Mouse (Mus musculus) lung, postnatal 25 days (tissue): Measurements from ENCODE around the gene Cryab.

Experiments used
- DNase-seq: peaks from one replicate; pipeline ENCODE4 v3.0.0; 2022; ENCODE audit warnings: low spot score

The Cryab gene

DNA sequence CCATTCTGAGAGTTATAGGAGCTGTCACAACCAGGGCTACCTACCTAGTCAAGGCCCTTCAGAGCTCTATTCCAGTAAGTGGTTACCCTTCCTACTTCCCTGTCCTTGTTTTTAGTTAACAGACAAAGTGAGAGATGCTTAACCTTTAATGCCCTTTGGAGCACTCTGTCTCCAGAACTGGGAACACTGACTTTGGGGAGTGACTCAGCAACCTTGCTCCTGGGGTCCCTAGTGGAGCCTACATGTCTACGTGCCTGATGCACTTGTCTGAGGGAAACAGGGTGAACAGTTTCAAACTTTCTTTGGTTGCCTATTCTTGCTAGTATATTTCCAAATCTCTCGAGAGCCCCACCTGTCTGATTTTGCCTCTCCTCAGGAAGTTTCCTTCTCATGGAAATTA is 8.4 kb upstream of the Cryab start:
- DNase-seq, result no peak

DNA sequence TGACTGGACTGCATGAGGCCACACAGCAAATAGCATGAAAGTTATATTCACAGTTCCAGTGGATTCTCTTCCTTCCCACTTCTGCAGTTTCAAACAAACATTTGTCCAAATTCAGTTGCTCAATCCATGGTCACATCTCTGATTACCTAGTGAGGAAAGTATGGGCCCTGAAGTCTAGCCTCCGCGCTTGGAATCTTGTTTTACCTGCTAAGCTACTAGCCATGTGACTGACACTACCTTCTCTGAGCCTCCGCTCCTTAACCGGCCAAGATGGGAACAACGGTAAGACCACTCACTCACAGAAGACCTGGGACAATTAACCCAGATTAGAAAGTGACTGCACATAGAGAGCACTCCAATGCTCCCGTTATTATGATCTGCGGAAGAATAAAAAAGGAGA is 5.3 kb upstream of the Cryab start:
- peak; percentile 76 for DNase-seq

DNA sequence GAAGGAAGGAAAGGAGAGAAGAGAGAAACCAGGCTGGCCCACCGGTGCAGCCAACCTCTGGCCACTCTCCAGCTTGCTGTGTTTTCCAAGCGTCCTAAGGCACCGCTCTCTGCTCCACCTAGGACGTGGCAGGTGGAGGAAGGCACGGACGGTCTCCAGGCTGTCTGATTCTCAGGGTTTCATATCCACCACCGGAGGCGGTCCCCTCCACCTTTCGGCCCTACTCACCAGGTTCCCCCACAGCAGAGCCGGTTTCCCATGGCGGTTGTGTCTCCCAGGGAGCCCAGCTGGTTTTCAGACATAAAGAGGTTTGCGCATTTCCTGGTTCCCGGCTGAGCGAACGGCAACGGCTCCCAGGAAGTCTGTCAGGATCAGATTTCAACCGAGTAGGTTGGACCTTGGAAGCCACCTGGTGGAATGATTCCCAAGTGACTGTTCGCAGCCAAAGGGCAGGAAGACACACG is 4.9 kb upstream of the Cryab start, which contains the start of gene 2310030G06Rik:
Gene 2310030G06Rik (minus strand): TSS at position 323 of the 464 bp plus-strand sequence.
- peak; percentile 82 for DNase-seq

DNA sequence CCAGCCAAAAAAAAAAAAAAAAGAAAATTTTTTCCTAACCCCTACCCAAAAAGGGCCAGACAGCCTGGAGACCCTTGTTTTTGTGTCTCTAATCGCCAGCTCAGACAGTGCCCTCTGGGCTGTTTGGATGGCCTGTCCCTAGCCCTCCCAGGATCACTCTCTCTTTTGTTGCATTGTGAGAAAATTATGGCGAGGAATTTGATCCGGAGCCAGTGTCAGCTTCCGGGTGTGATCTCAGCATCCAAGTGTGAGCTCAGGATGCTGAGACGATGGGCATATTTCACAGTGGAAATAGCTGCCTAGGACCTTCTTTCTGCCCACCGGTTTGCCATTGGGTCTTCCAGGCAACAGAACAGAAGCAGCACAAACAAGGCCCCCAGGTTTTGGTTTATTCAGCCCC is 419 bp upstream of the Cryab start:
- DNase-seq, result no peak

DNA sequence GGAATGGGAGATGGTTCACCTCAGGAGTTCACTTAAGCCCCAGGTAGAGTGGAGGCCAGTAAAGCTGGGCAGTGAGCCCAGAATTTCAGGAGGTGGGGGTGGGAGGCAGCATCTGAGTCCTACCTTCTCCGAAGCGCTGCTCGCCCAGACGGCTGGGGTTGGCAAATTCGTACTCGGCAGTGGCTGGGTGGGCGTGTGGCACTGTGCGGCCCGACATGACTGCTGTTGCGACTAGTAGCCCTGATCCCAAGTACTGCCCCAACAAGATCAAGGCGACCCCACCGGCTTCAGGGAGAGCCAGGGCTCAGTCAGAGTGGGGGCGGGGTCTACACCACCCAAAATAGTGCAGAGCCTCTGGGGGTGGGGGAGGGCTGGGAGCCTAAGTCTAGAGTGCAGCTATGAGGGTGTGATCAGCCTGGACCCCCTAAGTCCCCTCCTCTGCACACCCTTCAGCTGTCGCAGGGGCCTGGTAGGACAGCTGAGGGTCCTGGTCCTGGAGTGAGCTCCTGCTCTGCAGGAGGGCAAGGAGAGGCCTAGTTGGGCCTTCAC is 1.0 kb downstream of the Cryab start, which contains the start of gene Hspb2:
Gene Hspb2 (minus strand): TSS at position 301 of the 549 bp plus-strand sequence.
- DNase-seq, result no peak

DNA sequence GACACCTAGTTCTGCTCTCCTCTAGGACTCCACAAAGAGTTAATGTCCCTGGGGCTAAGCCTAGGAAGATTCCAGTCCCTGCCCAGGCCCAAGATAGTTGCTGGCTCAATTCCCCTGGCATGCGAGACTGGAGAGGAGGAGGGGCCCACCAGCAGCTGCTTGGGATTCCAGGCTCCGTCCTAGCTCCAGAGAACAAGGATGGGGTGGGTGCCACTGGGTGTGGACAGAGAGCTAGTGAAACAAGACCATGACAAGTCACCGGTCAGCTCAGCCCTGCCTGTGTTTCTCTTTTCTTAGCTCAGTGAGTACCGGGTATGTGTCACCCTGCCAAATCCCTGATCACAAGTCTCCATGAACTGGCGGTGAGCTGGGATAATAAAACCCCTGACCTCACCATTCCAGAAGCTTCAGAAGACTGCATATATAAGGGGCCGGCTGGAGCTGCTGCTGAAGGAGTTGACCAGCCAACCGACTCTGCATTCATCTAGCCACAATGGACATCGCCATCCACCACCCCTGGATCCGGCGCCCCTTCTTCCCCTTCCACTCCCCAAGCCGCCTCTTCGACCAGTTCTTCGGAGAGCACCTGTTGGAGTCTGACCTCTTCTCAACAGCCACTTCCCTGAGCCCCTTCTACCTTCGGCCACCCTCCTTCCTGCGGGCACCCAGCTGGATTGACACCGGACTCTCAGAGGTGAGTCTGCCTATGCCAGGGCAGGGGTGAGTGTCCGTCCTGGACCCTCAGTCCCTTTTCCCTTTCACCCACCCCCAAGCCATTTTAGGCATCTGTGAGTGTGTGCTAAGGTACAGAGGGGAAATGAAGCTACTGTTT is 1.9 kb downstream of the Cryab start:
- DNase-seq, result peak; percentile 91

DNA sequence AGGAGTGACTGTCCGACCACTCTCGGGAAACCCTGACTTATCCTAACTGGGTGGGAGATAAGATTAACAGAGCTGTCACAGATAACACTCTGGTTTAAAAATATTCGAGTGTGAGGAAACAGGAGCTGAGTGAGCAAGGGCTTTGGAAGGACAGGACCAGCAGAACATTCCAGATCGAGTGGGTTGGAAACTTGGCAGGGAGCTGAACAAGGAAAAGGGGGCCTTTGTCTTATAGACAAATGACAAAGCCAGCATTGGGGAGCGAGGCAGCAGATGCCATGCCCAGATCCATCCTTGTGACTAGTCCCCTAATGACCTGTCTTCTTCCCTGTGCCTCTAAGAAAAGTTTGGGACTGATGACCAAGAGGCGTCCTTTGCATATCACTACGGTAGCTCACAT is 2.8 kb downstream of the Cryab start:
- DNase-seq, result no peak

GRCm38 (mm10) chr9:50756711-50757110 is 5.6 kb downstream of the Cryab start:
- DNase-seq, result no peak

DNA sequence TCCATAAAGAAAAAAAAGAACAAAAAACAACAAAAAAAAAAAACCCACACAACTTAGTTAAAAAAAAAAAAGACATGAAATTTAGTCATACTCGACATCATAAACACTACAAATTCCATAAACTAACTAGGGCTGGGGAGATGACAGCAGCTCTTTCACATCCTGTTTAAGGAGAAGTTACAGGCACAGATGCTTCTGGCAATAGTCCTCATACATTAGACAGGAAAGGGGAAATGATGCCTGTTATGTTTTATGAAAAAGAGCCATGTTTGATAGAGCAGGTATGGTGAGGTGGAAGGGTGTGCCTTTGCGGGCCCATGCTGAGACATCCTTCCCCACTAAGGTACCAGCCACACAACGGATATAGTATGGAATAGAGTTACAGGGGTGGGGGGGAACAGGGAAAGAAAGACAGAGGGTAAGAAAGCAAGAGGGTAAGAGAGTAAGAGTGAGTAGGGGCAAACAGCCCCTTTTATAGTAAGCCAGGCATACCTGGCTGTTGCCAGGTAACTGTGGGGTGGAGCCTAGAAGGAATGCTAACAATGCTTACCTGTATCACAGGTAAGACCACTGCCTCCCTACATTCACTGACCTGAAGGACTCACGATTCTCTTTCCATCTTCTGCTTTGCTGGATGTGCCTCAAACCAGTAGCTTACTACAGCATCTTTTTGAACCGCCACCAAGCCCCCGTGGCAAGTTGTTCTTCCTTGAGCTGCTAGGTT is 10.6 kb downstream of the Cryab start:
- DNase-seq, result no peak

GRCm38 (mm10) chr9:50763331-50763730 is 12.2 kb downstream of the Cryab start:
- DNase-seq, result no peak

- no peak for DNase-seq
These were observed 16.5 kb downstream of the Cryab start for GRCm38 (mm10) chr9:50767531-50768106.

DNA sequence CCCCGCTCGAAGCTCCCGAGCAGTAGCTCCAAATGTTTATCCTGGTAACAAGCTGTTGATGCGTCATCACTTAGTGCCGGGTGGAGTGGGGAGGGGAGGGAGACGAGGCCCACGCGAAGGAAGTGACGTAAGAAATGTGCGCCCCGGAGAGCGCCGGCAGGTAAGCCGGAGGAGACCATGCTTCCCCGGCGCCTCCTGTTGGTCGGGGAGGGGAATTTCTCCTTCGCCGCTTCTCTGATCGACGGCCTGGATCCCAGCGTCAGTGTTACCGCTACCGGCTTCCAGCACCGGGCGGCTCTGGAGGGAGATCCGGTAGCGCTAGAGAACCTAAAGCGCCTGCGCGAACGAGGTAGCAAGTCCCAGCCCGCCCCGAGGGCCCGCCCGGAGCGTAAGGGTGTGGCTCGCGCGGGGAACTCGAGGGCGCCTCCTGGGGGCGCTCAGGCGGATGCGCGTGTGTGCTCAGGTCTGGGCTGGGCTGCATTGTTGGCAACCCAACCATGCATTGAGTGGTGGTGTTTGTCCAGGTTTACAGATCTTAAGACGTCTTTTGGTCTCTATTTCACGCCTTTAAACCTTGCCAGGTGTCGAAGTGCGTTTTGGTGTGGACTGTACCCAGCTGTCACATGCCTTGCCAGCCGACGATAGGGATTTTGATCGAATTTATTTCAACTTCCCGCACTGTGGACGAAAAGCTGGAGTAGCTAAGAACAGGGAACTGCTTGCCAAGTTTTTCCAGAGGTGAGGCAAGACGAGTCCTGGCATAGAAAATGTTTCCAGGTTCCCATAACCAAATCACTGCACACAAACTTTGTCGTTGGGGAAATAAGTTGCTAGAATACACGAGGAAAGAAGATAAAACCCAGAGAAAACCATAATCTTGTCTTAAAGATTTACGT is 17.2 kb downstream of the Cryab start, which contains the start of gene Fdxacb1:
Gene Fdxacb1 (plus strand): TSS at position 130 of the 896 bp plus-strand sequence.
- peak; percentile 99 for DNase-seq

DNA sequence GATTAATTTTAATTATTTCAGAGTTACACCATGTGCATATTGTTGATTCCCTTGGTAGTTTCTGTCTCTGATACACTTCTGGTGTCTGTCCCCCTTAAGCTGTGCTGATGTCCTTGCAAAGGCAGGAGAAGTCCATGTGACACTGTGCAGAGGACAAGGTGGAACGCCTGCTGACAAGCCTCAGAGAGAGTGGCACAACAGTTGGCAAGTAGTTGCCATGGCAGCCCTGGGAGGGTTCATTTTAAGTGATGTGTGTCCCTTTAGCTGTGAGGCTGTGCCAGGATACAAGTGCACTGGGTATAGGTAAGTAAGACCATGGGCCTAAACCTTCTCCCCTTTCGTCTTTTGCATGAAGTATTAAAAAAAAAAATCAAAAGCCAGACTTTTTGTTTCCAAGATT is 18.9 kb downstream of the Cryab start:
- no peak for DNase-seq

DNA sequence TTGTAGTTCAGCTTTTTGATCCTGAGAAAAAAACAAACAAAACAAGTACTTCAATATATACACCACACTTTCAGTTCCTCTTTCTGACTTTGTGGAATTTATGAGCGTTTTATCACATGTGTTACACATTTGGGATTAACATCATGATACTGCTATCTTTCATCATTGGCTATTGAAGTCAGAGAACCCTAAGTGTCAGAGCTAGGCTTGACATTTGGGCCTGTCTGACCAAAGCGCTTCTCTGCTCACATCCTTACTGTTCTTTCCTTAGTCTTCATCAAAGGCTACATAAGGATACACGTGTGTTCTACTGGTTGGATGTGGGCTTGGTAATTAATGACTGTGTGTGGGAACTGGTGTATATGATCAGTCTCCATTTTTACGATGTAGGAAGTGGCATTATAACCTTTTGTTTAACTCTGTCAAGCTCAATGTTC is 22.9 kb downstream of the Cryab start:
- no peak for DNase-seq

DNA sequence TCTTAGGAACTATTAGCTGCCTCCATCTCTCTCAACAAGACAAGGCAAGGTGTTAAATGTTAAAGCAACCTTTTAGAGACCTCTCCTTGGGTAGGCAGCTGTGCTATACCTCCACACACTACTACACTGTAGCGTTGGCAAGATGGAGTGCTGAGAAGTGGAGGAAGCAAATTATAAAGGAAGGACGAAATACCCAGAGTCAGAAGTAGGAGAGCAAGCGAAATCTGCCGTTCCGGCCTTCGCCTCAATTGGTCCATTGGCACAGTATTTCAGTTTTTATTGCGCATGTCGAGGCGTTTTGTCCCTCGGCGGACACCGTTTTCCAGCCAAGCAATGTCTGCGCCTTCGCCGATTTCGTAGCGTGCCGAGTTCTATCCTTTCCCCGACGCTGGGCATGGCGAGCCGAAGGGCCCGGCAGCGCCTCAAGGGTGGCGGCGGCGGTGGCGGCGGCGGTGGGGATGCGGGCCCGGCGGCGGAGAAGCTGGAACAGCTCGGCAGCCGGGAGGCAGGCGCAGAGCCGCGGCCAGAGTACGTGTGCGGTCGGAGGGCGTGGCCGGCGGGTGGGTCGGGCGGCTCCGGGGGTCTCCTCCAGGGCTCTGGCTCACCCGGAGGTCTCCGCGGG is 24.0 kb downstream of the Cryab start, which contains the start of the genes Alg9 and 1110032A03Rik:
Gene Alg9 (plus strand): TSS at position 29 of the 622 bp plus-strand sequence.
Gene 1110032A03Rik (minus strand): TSS at position 530 of the 622 bp plus-strand sequence.
- DNase-seq, result peak; percentile 90

DNA sequence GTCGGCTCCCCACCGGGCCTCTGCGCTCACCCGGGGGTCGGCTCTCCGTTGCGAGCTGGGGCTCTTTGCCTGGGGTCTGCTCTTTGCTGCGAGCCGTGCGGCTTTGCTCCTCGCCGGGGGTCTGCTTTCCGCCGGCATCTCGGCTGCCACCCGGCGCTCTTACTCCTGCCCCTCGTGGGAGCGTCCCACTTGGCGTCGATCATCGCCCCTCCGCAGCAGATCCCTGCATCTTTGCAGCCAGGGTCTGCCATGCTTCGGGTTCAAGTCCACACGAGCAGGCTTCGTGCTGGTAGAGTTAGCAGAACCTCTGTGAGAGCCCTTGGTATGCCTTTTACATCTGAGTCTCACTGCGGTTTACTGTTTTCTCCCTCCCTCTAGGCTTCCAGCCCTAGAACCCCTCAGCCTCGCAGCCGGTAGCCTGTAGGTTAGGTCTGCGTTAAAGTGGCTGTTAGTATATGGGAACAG is 24.6 kb downstream of the Cryab start:
- no peak for DNase-seq

- DNase-seq, result no peak
These were observed 25.1 kb downstream of the Cryab start for GRCm38 (mm10) chr9:50776162-50776760.

GRCm38 (mm10) chr9:50782155-50782554 is 31.0 kb downstream of the Cryab start:
- DNase-seq, result no peak

GRCm38 (mm10) chr9:50795266-50795665 is 44.1 kb downstream of the Cryab start:
- DNase-seq, result no peak

- DNase-seq, result no peak
These were observed 45.7 kb downstream of the Cryab start for GRCm38 (mm10) chr9:50796776-50797175.
